Mouse (Mus musculus) frontal cortex, adult (tissue): ENCODE results near the gene A030003K21Rik.

Experiments
- ATAC-seq: cut with Nextera tagmentation; 2 replicates; pipeline ENCODE4 v1.9.2; 2017; ENCODE audit warnings: mild to moderate bottlenecking, moderate library complexity, mixed read lengths; ENCODE audit not compliant: low TSS enrichment

The A030003K21Rik gene

DNA sequence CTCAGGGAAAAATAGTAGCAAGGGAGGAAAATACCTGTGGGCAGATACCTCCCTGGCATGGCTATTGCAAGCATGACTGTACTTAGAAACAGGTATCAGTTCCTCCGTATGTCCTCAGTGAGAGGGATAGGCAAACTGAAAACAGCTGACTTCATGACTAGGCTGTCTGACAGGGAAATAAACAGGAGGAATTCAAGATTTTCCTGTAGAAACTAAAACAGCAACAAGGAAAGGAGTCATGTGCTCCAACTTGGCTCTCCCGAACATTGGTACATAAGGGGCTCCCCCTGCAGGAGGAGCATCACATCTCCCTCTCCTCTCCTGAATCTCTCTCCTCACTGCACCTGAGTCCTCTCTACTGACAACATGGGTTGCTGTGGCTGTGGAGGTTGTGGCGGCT, 30.2 kb downstream of the A030003K21Rik start, which contains the start of gene A030005L19Rik:
Gene A030005L19Rik (plus strand): TSS at position 301 of the 400 bp plus-strand sequence.
- no peak for ATAC-seq

DNA sequence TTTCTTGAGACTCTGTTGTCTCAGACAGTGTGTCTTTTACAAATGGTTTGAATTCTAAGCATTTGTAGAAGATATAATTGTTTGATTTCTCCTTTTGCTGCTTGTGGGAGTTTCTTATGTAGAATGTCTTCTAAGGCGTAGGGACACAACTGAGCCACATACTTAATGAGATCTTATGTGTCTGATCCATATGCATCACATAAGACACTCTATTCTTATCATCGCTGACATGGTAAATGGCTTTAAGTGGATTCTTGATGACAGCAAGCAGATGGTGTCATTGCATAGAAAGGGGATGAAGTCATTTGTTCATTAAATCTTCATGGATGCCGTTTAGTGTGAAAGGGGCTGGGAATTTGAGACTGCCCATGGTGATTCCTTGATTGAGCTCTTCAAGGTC, 37.3 kb downstream of the A030003K21Rik start:
- ATAC-seq, result peak; percentile 53; the same call in 1 of the 2 replicates

DNA sequence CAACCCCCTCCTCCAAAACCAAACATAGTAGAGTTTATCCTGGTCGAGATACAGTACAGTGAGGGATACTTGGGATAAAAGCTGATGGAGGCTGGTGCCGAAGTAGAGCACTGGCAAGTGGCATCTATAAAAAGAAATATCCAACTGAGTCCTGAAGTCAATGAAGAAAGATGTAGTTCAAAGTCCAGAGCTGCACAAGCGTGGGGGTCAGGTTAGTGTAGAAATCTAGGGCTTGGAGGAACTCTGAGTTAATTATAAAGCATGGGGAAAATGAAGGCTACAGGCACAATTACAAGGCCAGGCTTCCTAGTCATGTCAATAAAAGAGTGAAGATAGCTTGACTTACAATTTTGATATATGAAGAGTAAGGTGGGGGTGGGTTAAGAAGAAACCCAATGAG, 42.0 kb downstream of the A030003K21Rik start:
- no peak for ATAC-seq

DNA sequence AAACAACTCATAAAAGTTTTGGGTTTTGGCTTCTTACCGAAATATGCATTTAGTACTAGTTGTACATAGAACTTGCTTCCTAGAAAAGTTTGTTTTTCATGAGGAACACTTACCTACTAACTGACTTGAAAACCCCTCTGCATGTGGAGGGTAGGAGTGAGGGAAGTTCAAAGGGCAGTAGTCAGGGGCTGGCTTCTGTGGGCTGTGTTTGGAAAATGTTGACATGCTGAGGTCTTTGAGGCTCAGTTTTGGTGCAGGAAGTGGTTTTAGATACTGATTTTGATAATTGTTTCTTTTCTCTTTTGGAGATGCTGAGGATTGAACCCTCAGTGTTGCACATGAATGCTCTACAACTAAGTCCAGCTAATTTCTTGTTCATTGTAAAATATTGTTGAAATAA, 42.6 kb downstream of the A030003K21Rik start:
- ATAC-seq, result no peak

DNA sequence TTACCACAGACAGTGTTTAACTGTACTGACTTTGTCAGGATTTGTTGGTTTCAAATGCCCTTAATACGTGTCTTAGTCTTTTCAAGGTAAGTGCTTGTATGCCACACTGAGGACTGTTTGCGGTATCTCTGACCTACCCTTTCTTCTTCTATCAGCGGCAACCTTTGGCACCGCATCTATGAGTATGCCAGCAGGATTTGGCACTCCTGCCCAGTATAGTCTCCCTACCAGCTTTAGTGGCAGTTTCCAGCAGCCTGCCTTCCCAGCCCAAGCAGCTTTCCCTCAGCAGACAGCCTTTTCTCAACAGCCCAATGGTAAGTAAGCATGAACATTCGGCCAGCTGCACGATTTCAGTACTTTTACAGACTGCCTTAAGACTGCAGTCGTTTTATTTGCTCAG, 49.9 kb downstream of the A030003K21Rik start:
- no peak for ATAC-seq
